Mouse (Mus musculus) lung, postnatal 0 days (tissue): Measurements from ENCODE around the gene Them5.

Source experiments
- CTCF ChIP-seq: IDR thresholded peaks from 2 replicates; pipeline ENCODE4 v1.5.1; 2016; ENCODE audit warnings: antibody characterized with exemption, mild to moderate bottlenecking
- EP300 ChIP-seq: IDR thresholded peaks from 2 replicates; pipeline ENCODE4 v1.6.1; 2016; ENCODE audit warnings: antibody characterized with exemption, mild to moderate bottlenecking, control low read depth

DNA sequence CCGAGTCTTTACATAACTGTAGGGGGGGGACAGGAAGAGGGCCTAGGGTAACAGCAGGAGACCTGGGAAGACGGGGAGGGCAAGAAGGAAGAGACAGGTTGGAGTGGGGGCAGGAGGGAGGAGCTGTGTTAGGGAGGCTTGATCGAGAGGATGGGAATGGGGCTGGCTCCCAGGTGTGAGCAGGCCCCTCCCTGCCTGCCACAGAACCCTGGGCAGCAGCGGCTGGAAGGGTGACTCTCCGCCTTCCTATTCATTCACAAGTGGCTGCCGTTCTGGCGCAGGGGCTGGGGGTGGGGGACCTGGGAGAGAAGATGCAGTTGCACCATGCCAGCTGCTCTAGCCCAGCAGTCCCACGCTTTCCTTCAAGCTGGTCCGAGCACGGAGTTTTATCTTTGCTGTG is 31.2 kb downstream of the Them5 start:
- TF ChIP-seq CTCF (no peak), EP300 (no peak)
